Mouse (Mus musculus) hindbrain, embryonic 16.5 days (tissue): ENCODE measurements around the gene Srpr. TPM values are rescaled to one million over a fixed set of nuclear protein-coding genes. Genes with fewer than 3 reads are reported as not detected.

Source experiments
- ATAC-seq: fragments of 200-750 bp; cut with Nextera tagmentation; 2 replicates; pipeline ENCODE4 v1.8.0; 2017; ENCODE audit warnings: moderate TSS enrichment, moderate library complexity
- H3K27ac ChIP-seq: fragments of 300-500 bp; sonication (generic); 2 replicates; pipeline ENCODE4 v1.5.1; 2014; ENCODE audit warnings: low read depth, mild to moderate bottlenecking, control low read depth, low read length, moderate library complexity
- H3K27me3 ChIP-seq: fragments of 300-500 bp; sonication (generic); replicated peaks from 2 replicates; pipeline ENCODE4 v1.6.1; 2014; ENCODE audit warnings: low read length; ENCODE audit not compliant: control insufficient read depth, insufficient read depth
- H3K36me3 ChIP-seq: fragments of 300-500 bp; sonication (generic); 2 replicates; pipeline ENCODE4 v1.6.1; 2014; ENCODE audit warnings: mild to moderate bottlenecking, low read length, moderate library complexity, mixed read lengths; ENCODE audit not compliant: control insufficient read depth, insufficient read depth
- H3K4me1 ChIP-seq: fragments of 300-500 bp; sonication (generic); 2 replicates; pipeline ENCODE4 v1.6.1; 2014; ENCODE audit warnings: low read depth, low read length; ENCODE audit not compliant: control insufficient read depth, insufficient read depth
- H3K4me2 ChIP-seq: fragments of 300-500 bp; sonication (generic); 2 replicates; pipeline ENCODE4 v1.6.1; 2014; ENCODE audit warnings: mild to moderate bottlenecking, low read length, control low read depth, moderate library complexity
- H3K4me3 ChIP-seq: fragments of 300-500 bp; sonication (generic); 2 replicates; pipeline ENCODE4 v1.5.1; 2014; ENCODE audit warnings: mild to moderate bottlenecking, low read length, control low read depth, moderate library complexity
- H3K9ac ChIP-seq: fragments of 300-500 bp; sonication (generic); 2 replicates; pipeline ENCODE4 v1.6.1; 2014; ENCODE audit warnings: low read depth, mild to moderate bottlenecking, control low read depth, low read length, moderate library complexity
- H3K9me3 ChIP-seq: fragments of 300-500 bp; sonication (generic); 2 replicates; pipeline ENCODE4 v1.6.1; 2014; ENCODE audit warnings: mild to moderate bottlenecking, low read length, moderate library complexity; ENCODE audit not compliant: control insufficient read depth
- WGBS: fragments of 180-500 bp; shearing (Covaris S2); extraction: QIAGEN DNeasy Blood & Tissue Kit; methylation state at CpG from one replicate; pipeline ENCODE4 v1.1.7; 2014; 5-methylcytosine and 5-hydroxymethylcytosine counted together
- polyA plus RNA-seq: library from polyadenylated mRNA; unstranded; fragments of >200 nt; fragmentation: Nextera tagmentation; extraction: Ambion mirVana; gene quantifications from 2 replicates; pipeline ENCODE4 v1.2.1, GENCODE M21; 2015

Gene Srpr
- polyA plus RNA-seq, 1 experiment from 2014 or later: 63.4 TPM

GRCm38 (mm10) chr9:35264509-35264908 is 64.5 kb downstream of the Srpr start:
- no peak for ATAC-seq
- Histone ChIP-seq H3K27ac (no peak overlapping the region), H3K4me1 (peaks cover 14% of the 10 kb centered on the region), H3K36me3 (no peaks in the 10 kb centered on the region), H3K4me3 (no peak overlapping the region), H3K9me3 (no peaks in the 10 kb centered on the region), H3K9ac (no peak overlapping the region), H3K27me3 (no peaks in the 10 kb centered on the region), H3K4me2 (no peak overlapping the region)
- WGBS: 89% methylated on average over 3 of the region's 3 CpGs

- ATAC-seq: peak; percentile 96
- no peaks in the 10 kb centered on the region for H3K27me3 ChIP-seq
- H3K4me2 ChIP-seq: peak within 1 kb of the TSS; percentile 84
- under 1% methylated on average over 59 of the region's 62 CpGs for WGBS
- H3K4me3 ChIP-seq: peak within 1 kb of the TSS; percentile 91
- no peaks in the 10 kb centered on the region for H3K36me3 ChIP-seq
- peak within 1 kb of the TSS; percentile 87 for H3K27ac ChIP-seq
- peak within 1 kb of the TSS; percentile 83 for H3K9ac ChIP-seq
- no peaks in the 10 kb centered on the region for H3K9me3 ChIP-seq
- peaks cover 14% of the 10 kb centered on the region for H3K4me1 ChIP-seq
These were observed 67.4 kb downstream of the Srpr start, which contains the start of the genes Fam118b and Rpusd4 for GRCm38 (mm10) chr9:35267146-35267975. Gene Fam118b (minus strand): TSS chr9:35267805. Gene Rpusd4 (plus strand): TSS chr9:35267865.

GRCm38 (mm10) chr9:35267976-35268715 is 68.2 kb downstream of the Srpr start:
- Histone ChIP-seq H3K4me2 (peak overlapping the region; percentile 79), H3K9ac (peak overlapping the region; percentile 83), H3K27ac (peak overlapping the region; percentile 55; the same call in 1 of the 2 replicates), H3K4me1 (peaks cover 14% of the 10 kb centered on the region), H3K36me3 (peaks cover 5% of the 10 kb centered on the region; the same call in 1 of the 2 replicates), H3K27me3 (no peaks in the 10 kb centered on the region), H3K9me3 (no peaks in the 10 kb centered on the region), H3K4me3 (peak overlapping the region; percentile 91)
- peak; percentile 70 for ATAC-seq
- 1% methylated on average over 21 of the region's 21 CpGs for WGBS

- Histone ChIP-seq H3K4me2 (no peak overlapping the region), H3K36me3 (peaks cover 17% of the 10 kb centered on the region; the same call in 1 of the 2 replicates), H3K4me3 (no peak overlapping the region), H3K4me1 (no peaks in the 10 kb centered on the region), H3K9me3 (no peaks in the 10 kb centered on the region), H3K27me3 (no peaks in the 10 kb centered on the region), H3K9ac (no peak overlapping the region), H3K27ac (no peak overlapping the region)
- ATAC-seq: no peak
- WGBS: 78% methylated on average over 3 of the region's 3 CpGs
These were observed 77.9 kb downstream of the Srpr start for GRCm38 (mm10) chr9:35277855-35278365.

GRCm38 (mm10) chr9:35278451-35278850 is 78.5 kb downstream of the Srpr start:
- Histone ChIP-seq H3K4me2 (no peak overlapping the region), H3K27ac (no peak overlapping the region), H3K36me3 (peaks cover 12% of the 10 kb centered on the region; the same call in 1 of the 2 replicates), H3K9me3 (no peaks in the 10 kb centered on the region), H3K4me3 (no peak overlapping the region), H3K9ac (no peak overlapping the region), H3K4me1 (no peaks in the 10 kb centered on the region), H3K27me3 (no peaks in the 10 kb centered on the region)
- ATAC-seq: no peak
- 85% methylated on average over 4 of the region's 4 CpGs for WGBS

GRCm38 (mm10) chr9:35282006-35282850 is 82.3 kb downstream of the Srpr start:
- 14% methylated on average over 5 of the region's 5 CpGs for WGBS
- no peak overlapping the region for H3K4me2 ChIP-seq
- peak; percentile 44 for ATAC-seq

GRCm38 (mm10) chr9:35282851-35283200 is 82.9 kb downstream of the Srpr start:
- peak; percentile 16; the same call in 1 of the 2 replicates for ATAC-seq
- H3K4me3 ChIP-seq: no peak overlapping the region
- no peak overlapping the region for H3K27ac ChIP-seq
- peaks cover 2% of the 10 kb centered on the region; the same call in 1 of the 2 replicates for H3K36me3 ChIP-seq
- 59% methylated on average over 5 of the region's 5 CpGs for WGBS
- no peaks in the 10 kb centered on the region for H3K9me3 ChIP-seq
- peaks cover 16% of the 10 kb centered on the region for H3K27me3 ChIP-seq
- H3K4me1 ChIP-seq: no peaks in the 10 kb centered on the region
- no peak overlapping the region for H3K9ac ChIP-seq
- no peak overlapping the region for H3K4me2 ChIP-seq

More at GRCm38 (mm10) chr9:35282006-35282850, 82.3 kb downstream of the Srpr start:
- H3K4me1 ChIP-seq: no peaks in the 10 kb centered on the region
- peaks cover 14% of the 10 kb centered on the region for H3K27me3 ChIP-seq
- H3K9ac ChIP-seq: no peak overlapping the region
- no peak overlapping the region for H3K27ac ChIP-seq
- no peak overlapping the region for H3K4me3 ChIP-seq
- H3K9me3 ChIP-seq: no peaks in the 10 kb centered on the region
- H3K36me3 ChIP-seq: peaks cover 2% of the 10 kb centered on the region; the same call in 1 of the 2 replicates

- ATAC-seq: no peak
- Histone ChIP-seq H3K9ac (no peak overlapping the region), H3K4me3 (no peak overlapping the region), H3K4me1 (no peaks in the 10 kb centered on the region), H3K9me3 (no peaks in the 10 kb centered on the region), H3K36me3 (no peaks in the 10 kb centered on the region), H3K27ac (no peak overlapping the region), H3K4me2 (no peak overlapping the region), H3K27me3 (peaks cover 19% of the 10 kb centered on the region)
- 58% methylated on average over 13 of the region's 13 CpGs for WGBS
These were observed 83.6 kb downstream of the Srpr start for GRCm38 (mm10) chr9:35283415-35284069.
